Mouse (Mus musculus) right cerebral cortex, adult 18-20 months (tissue): ENCODE results near the gene Gpr85.
"Not testable (repeated sequence)": the region's sequence is repeated elsewhere in the genome, so short reads cannot be mapped to it uniquely, and the experiment has no call there.

Experiments used
- DNase-seq: peaks from one replicate; pipeline ENCODE4 v3.0.0; 2022; ENCODE audit warnings: mixed read lengths

Gpr85 gene

DNA sequence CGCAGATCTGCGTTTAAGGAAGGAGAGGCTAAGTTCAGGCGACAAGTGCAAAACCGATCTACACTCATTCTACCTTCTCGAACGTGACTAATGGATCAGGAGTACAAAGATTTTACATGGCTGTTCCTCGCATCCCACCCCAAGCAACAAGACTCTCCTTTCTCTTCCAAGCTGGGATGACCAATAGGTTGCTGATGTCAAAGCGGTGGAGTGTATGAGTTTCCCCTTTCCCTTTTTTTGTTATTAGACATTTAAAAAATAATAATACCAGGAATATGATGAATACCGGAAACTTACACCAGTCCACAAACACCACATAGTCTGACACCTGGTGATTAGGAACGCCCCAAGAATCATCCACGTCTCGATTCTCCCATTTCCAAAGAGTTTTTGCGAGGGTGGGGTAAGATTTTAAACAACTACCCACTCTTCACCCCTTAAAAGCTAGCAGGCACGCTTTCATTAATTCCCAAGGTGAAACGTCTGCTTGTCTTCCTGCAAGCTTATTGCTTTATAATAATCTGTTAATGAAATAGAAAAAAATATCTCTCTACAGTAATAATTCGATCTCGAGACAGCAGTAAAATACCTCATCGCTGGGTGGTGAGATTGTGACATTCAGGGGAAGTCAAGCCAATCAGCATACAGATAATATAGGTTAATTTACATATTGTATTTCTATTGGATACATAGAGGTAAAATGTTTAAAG is at the start of gene Gpr85:
Gene Gpr85, minus strand, starts transcription at position 598 of the 710 bp plus-strand sequence.
- DNase-seq: peak; percentile 25

- no peak for DNase-seq
Measured at GRCm38 (mm10) chr6:13884877-13885592, 45.3 kb upstream of the Gpr85 start.

DNA sequence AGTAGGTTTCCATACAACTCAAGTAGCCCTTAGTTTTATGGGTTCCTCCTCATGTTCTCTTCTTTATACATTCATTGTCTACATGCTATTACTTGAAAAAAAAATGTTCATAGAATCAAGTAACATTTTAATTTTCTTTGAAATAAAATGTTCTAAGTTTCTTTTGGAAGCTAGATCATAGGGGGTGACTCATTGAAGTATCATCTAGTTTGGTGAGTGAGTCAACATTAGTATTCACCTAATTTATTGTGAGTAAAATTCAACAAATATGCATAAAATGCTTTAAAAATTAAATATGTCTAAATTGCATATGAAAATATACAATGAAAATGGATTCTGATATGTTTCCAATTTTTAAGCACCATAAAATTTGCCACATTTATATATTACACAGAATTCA is 43.2 kb upstream of the Gpr85 start:
- no peak for DNase-seq

DNA sequence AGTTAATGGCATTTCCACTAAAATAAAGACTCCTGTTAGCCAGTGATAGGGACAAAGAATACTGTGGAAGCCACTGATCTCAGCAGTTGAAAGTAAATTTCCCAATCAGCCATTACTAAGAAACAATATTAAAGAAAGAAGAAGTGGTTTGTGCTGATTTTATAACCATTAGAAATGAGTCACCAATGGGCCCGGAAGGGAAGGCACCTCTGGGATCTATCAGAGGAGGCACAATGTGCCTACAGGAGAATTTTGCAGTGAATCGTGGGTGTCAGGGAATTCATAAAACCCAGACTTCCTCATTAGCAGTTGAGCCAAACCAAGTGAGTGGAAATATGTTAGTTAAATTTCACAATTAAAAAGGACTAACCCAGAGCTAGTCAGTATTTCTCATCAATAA is 34.2 kb upstream of the Gpr85 start:
- no peak for DNase-seq

DNA sequence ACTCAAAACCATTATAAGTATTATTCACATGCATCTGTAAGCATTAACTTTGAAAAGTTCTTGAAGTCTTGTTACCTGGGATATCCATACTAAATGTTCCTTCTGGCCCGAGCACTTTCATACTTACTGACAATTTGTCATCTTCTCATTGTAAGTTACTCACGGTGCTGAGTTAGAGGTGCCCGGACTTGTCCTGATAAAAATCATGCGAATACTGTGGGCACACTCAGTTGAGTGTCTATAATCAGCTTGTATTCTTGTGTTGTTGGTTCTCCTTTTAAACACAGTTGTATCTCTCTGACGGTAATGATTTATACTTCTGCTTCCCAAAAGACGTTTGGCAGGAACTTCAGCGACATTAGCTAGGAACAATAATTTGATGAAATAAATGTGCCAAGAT is 32.3 kb upstream of the Gpr85 start:
- no peak for DNase-seq

- no peak for DNase-seq
Measured at GRCm38 (mm10) chr6:13871625-13871958, 31.9 kb upstream of the Gpr85 start.

DNA sequence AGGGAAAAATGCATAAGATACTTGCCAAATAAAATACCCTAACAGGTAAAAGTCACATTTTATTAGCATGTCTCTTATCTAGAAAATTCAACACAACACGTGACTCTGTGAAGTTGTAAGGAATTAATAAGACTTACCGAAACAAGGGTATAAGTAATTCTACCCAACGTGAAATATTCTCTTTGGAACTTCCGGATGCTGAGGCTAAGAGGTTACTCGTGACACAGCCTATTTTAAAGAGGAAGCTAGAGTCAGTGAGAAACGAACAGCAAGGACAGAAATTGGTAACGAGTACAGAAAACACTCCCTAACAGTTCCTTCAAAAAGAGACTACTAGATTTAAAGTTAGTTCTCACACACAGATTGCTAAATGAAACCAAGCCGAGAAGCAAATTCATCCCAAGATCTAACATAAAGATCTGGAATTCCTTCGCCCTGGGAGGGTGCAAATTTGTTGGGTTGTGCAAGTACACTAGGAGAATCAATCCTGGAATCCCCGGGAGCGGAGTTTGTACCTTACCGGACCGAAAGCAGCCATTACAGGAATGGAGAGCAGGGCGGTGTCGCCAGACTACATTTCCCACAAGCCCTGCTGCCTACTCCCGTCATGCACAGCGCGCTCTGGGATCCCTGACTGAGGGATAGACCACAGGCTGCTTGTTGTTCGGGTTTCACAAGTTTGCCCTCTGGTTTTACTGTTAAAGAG is 31.3 kb upstream of the Gpr85 start, which contains the start of gene 2610001J05Rik:
Gene 2610001J05Rik, minus strand, starts transcription at position 600 of the 706 bp plus-strand sequence.
- DNase-seq: peak; percentile 94

- DNase-seq: no peak
Measured at GRCm38 (mm10) chr6:13870289-13870741, 30.6 kb upstream of the Gpr85 start.

- DNase-seq: no peak
Measured at GRCm38 (mm10) chr6:13860596-13860995, 20.9 kb upstream of the Gpr85 start.

DNA sequence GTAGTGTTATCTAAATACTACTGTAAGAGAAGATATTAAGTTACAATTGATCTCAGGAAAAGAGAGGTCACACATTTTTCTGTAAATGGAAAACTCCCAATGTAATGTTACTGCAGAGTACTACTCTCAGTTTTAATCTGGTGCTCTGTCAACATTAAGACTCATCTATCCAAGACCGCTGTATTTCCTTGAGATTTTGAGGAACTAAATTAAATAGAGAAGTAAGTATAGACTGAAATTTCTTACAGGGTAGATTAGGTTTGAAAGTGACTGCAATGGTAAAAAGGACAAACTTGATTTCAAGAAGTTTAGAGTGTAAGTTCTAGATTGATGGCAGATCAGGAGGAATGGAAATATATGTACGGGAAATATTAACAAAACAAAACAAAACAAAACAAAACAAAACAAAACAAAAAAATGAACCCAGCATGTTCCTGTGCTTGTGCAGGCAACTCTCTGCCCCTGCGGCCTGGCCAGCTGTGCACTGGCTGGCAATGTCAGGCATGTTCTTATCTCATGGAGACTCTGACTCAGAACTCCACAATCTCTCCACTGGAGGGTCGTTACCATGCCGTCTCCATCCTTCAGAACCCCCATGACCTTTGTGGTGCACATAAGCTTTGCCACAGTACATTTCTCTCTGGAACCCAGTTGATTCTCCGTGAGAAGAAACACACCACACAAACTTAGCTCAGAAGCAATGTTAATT is 20.3 kb upstream of the Gpr85 start:
- no peak for DNase-seq

- no peak for DNase-seq
Measured at GRCm38 (mm10) chr6:13854230-13854629, 14.5 kb upstream of the Gpr85 start.

GRCm38 (mm10) chr6:13853244-13853643 is 13.5 kb upstream of the Gpr85 start:
- DNase-seq: no peak

DNA sequence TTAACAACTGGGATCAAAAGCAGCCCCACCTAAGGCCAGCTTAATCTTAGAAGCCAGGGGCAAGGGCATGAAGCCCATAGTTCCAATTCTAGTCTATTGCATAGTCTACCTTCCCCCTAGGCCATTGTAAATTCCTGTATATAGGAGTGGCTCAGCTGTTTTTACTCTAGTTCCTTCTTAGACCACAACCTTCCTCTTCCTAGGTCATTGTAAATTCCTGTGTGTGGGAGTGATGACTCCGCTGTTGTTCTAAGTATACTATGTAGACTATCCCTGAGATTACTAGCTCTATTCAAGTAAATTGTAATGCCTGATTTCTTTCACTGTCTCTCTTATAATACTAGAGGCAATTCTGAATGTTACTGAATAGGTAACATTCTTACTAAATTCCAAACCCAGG is 6.3 kb upstream of the Gpr85 start:
- not testable (repeated sequence) for DNase-seq

GRCm38 (mm10) chr6:13838677-13839344 is 931 bp downstream of the Gpr85 start:
- DNase-seq: peak; percentile 90

DNA sequence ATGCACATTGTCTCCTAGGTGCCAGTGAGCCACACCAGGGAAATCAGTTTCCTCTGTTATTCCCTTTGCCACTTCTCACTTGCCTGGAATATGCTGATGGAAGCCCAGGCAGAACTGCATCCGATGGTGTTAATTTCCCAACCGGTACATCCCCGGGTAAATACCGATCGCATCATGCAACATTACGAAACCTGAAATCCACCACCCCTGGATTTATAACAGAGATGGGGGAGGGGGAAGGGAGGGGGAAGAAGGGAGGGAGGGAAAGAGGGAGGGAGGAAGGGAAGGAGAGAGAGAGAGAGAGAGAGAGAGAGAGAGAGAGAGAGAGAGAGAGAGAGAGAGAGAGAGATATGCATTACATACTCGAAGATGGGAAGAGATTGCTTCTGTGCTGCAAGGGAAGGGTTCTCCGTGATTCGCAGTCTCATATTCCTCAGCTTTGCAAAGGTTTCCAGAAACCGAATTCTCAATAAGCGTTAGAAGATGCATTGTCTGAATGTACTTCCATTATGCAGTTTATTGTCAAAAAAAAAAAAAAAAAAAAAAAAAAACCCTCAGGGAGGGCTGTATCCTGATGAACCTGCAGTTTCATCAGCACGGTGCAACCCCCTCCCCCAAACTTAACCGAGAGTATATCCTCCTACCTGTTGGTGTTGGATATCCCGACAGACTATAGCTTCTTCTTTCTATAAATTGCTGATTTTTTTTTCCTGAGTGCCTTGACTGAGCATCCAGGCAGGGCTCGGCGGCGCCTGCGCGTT is 1.6 kb downstream of the Gpr85 start:
- peak; percentile 35 for DNase-seq

- DNase-seq: peak; percentile 8
Measured at GRCm38 (mm10) chr6:13836967-13837570, 2.7 kb downstream of the Gpr85 start.

DNA sequence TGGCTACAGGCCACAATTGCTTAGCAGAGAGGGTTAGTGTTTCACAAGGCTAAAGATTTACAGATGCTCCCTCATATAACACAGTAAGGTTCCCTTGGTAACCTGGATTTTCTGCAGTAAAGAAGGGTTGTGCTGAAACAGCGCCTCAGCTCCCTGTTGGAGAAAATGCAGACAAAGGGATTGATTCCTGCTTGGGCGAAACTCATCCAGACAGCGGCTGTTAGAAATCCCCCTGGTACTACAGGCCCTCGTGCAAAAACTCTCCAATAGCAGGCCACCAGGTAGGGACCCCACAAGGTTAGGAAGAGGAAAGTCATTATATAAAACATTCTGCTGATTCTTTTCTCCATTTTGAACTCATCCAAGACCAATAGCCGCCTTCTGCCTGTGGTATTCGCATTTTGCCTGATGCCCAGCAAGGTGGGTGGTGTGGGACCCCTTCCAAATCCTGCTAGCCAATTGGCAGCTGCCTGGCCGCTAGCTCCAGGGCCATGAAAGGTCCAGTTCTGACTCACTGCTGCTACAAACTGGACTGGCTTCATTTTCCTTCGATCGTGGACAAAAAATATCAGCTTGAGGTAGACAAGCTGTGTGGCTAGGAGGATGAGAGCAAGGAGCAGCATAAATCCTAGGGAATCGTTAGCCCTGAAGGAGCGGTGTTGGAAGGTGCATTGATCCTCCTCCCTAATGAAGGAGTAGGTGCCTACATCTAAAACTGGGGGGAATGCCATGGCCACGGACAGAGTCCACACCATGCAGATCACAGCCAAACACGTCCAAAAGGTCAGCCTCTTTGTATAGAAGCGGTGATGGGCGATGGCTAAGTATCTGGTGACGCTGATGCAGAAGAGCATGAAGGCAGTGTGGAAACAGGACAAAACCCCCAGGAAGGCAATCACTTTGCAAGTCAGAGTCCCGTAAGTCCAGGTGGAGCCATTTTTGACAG is 3.7 kb downstream of the Gpr85 start:
- DNase-seq: peak; percentile 53

DNA sequence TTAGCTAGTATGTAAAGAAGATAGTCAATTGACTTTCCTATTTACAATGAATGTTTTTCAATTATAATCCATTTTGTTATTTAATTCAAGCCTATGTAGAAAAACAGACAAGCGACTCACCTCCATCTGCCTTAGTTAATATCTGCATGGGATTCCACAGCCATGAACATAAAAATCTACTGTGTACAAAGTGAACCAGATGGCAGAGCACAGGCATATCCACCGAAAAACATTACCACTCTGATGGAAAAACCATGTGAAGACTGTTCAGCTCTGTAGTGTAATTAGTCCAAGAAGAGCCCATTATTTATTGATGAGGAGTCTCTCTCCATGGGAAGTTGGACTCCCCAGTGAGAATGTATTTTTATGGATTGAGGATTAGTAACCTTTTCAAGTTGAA is 7.0 kb downstream of the Gpr85 start:
- no peak for DNase-seq

GRCm38 (mm10) chr6:13828877-13829276 is 10.9 kb downstream of the Gpr85 start:
- DNase-seq: no peak

GRCm38 (mm10) chr6:13816661-13817060 is 23.1 kb downstream of the Gpr85 start:
- DNase-seq: no peak
